Mouse (Mus musculus) stomach, embryonic 16.5 days (tissue): ENCODE data around the gene Asb2. TPM values are rescaled to one million over a fixed set of nuclear protein-coding genes. Genes with fewer than 3 reads are reported as not detected.

ENCODE experiments used
- ATAC-seq: fragments of 200-750 bp; cut with Nextera tagmentation; 2 replicates; pipeline ENCODE4 v1.8.0; 2017; ENCODE audit warnings: moderate number of reproducible peaks, moderate TSS enrichment; ENCODE audit not compliant: insufficient read depth, low FRiP score
- H3K27ac ChIP-seq: fragments of 300-500 bp; sonication (generic); 2 replicates; pipeline ENCODE4 v1.5.1; 2014; ENCODE audit warnings: low read length
- H3K27me3 ChIP-seq: fragments of 300-500 bp; sonication (generic); 2 replicates; pipeline ENCODE4 v1.6.1; 2014; ENCODE audit warnings: low read length, control low read depth, mixed read lengths; ENCODE audit not compliant: control insufficient read depth, insufficient read depth
- H3K36me3 ChIP-seq: fragments of 300-500 bp; sonication (generic); 2 replicates; pipeline ENCODE4 v1.6.1; 2014; ENCODE audit warnings: low read length; ENCODE audit not compliant: control insufficient read depth, insufficient read depth
- H3K4me1 ChIP-seq: fragments of 300-500 bp; sonication (generic); 2 replicates; pipeline ENCODE4 v1.6.1; 2014; ENCODE audit warnings: low read length, control low read depth, mixed read lengths; ENCODE audit not compliant: control insufficient read depth, insufficient read depth
- H3K4me2 ChIP-seq: fragments of 300-500 bp; sonication (generic); 2 replicates; pipeline ENCODE4 v1.6.1; 2014; ENCODE audit warnings: low read depth, low read length, mixed read lengths
- H3K4me3 ChIP-seq: fragments of 300-500 bp; sonication (generic); replicated peaks from 2 replicates; pipeline ENCODE4 v1.5.1; 2014; ENCODE audit warnings: mild to moderate bottlenecking, low read length
- H3K9ac ChIP-seq: fragments of 300-500 bp; sonication (generic); 2 replicates; pipeline ENCODE4 v1.6.1; 2014; ENCODE audit warnings: low read length
- H3K9me3 ChIP-seq: fragments of 300-500 bp; sonication (generic); replicated peaks from 2 replicates; pipeline ENCODE4 v1.6.1; 2016; ENCODE audit warnings: low read length, control low read depth; ENCODE audit not compliant: control insufficient read depth
- WGBS: fragments of 180-500 bp; shearing (Covaris S2); extraction: QIAGEN DNeasy Blood & Tissue Kit; methylation state at CpG from one replicate; pipeline ENCODE4 v1.1.7; 2014; 5-methylcytosine and 5-hydroxymethylcytosine counted together
- polyA plus RNA-seq: library from polyadenylated mRNA; unstranded; fragments of >200 nt; fragmentation: Nextera tagmentation; extraction: Ambion mirVana; gene quantifications from 2 replicates; pipeline ENCODE4 v1.2.1, GENCODE M21; 2015

Asb2 gene
- polyA plus RNA-seq, 1 experiment from 2014 or later: 26.3 TPM

DNA sequence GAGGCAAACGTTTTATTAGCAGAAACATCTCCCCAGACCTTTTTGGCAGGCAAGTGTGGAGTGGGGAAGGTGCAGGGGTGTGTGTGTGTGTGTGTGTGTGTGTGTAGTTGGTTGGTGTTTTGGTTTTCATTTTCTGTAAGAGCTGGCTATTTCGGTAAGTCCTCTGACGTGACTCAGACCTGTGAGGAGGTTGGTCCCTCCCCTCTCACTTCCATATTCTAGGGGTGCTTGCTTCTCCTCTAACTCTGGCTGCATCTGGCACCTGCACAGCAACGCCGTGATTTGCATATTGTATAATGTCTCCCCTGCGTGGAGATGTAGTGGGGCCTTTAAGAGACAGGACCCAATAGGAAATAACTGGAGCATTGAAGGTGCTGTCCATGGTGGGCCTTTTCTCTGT, 82.8 kb downstream of the Asb2 start:
- no peak for ATAC-seq
- WGBS: 53% methylated on average over 6 of the region's 6 CpGs
- Histone ChIP-seq H3K27ac (no peak overlapping the region), H3K4me2 (no peak overlapping the region), H3K4me3 (no peak overlapping the region), H3K4me1 (no peaks in the 10 kb centered on the region), H3K9ac (no peak overlapping the region), H3K36me3 (no peaks in the 10 kb centered on the region), H3K27me3 (no peaks in the 10 kb centered on the region), H3K9me3 (no peaks in the 10 kb centered on the region)

- WGBS: 79% methylated on average over 3 of the region's 3 CpGs
- no peaks in the 10 kb centered on the region for H3K27me3 ChIP-seq
- no peaks in the 10 kb centered on the region for H3K36me3 ChIP-seq
- ATAC-seq: no peak
- H3K27ac ChIP-seq: no peak overlapping the region
- H3K9me3 ChIP-seq: no peaks in the 10 kb centered on the region
- H3K4me3 ChIP-seq: no peak overlapping the region
- no peak overlapping the region for H3K4me2 ChIP-seq
- no peaks in the 10 kb centered on the region for H3K4me1 ChIP-seq
- H3K9ac ChIP-seq: no peak overlapping the region
Measured at GRCm38 (mm10) chr12:103272176-103272575, 83.6 kb downstream of the Asb2 start.

Other genes with a start within 250 kb of the Asb2 start
- gene Prima1, start 113.9 kb downstream of the Asb2 start, polyA plus RNA-seq: 0.90 and 1.3 TPM in 2 replicates
- not detected in 2 replicates for gene Fam181a, start 45.0 kb downstream of the Asb2 start, polyA plus RNA-seq
- gene Otub2, start 32.7 kb upstream of the Asb2 start, polyA plus RNA-seq: 10.6 and 12.2 TPM in 2 replicates
- 0.18 and 0.39 TPM in 2 replicates for gene 9330161L09Rik, start 51.8 kb upstream of the Asb2 start, polyA plus RNA-seq
- gene Ddx24, start 69.8 kb upstream of the Asb2 start, polyA plus RNA-seq: 79.8 and 85.7 TPM in 2 replicates
- gene Ifi27, start 78.2 kb upstream of the Asb2 start, polyA plus RNA-seq: 49.3 and 56.6 TPM in 2 replicates
- gene Ifi27l2a, start 87.7 kb upstream of the Asb2 start, polyA plus RNA-seq: 17.0 and 18.1 TPM in 2 replicates
- 9.2 and 10.2 TPM in 2 replicates for gene Ifi27l2b, start 101.2 kb upstream of the Asb2 start, polyA plus RNA-seq
- gene Ppp4r4, start 176.3 kb upstream of the Asb2 start, polyA plus RNA-seq: 1.1 and 1.4 TPM in 2 replicates